Mouse (Mus musculus) kidney, postnatal 0 days (tissue): Measurements from ENCODE around the gene Rhbdf1. TPM values are rescaled to one million over a fixed set of nuclear protein-coding genes. Genes with fewer than 3 reads are reported as not detected.
A peak's percentile ranks its signal among the peaks of the same experiment; 100 is the strongest.

Experiments used
- ATAC-seq: fragments of 200-750 bp; cut with Nextera tagmentation; replicated peaks from 2 replicates; pipeline ENCODE4 v1.8.0; 2017; ENCODE audit warnings: low read depth, moderate number of reproducible peaks, moderate TSS enrichment, moderate library complexity; ENCODE audit not compliant: low FRiP score
- DNase-seq: peaks from one replicate; pipeline ENCODE4 v3.0.0-alpha.2; 2016; ENCODE audit warnings: low spot score
- H3K27ac ChIP-seq: fragments of 300-500 bp; sonication (generic); 2 replicates; pipeline ENCODE4 v1.5.1; 2014; ENCODE audit warnings: mild to moderate bottlenecking
- H3K27me3 ChIP-seq: fragments of 300-500 bp; sonication (generic); 2 replicates; pipeline ENCODE4 v1.6.1; 2014; ENCODE audit warnings: low read length, mixed read lengths; ENCODE audit not compliant: insufficient read depth
- H3K36me3 ChIP-seq: fragments of 300-500 bp; sonication (generic); 2 replicates; pipeline ENCODE4 v1.6.1; 2014; ENCODE audit warnings: low read length, mixed read lengths; ENCODE audit not compliant: insufficient read depth
- H3K4me1 ChIP-seq: fragments of 300-500 bp; sonication (generic); replicated peaks from 2 replicates; pipeline ENCODE4 v1.6.1; 2014; ENCODE audit warnings: antibody characterized with exemption, low read length, mixed read lengths; ENCODE audit not compliant: insufficient read depth
- H3K4me2 ChIP-seq: fragments of 300-500 bp; sonication (generic); 2 replicates; pipeline ENCODE4 v1.6.1; 2014; ENCODE audit warnings: mild to moderate bottlenecking, low read length, moderate library complexity, mixed read lengths
- H3K4me3 ChIP-seq: fragments of 300-500 bp; sonication (generic); replicated peaks from 2 replicates; pipeline ENCODE4 v1.5.1; 2014; ENCODE audit warnings: low read depth, low read length
- H3K9ac ChIP-seq: fragments of 300-500 bp; sonication (generic); 2 replicates; pipeline ENCODE4 v1.6.1; 2014; ENCODE audit warnings: low read depth, low read length
- H3K9me3 ChIP-seq: fragments of 300-500 bp; sonication (generic); replicated peaks from 2 replicates; pipeline ENCODE4 v1.6.1; 2016; ENCODE audit warnings: low read length, inconsistent platforms, mixed read lengths
- CTCF ChIP-seq: IDR thresholded peaks from 2 replicates; pipeline ENCODE4 v1.5.1; 2016; ENCODE audit warnings: antibody characterized with exemption, low read depth, mild to moderate bottlenecking, moderate library complexity
- WGBS: fragments of 180-500 bp; shearing (Covaris S2); extraction: QIAGEN DNeasy Blood & Tissue Kit; methylation state at CpG from one replicate; pipeline ENCODE4 v1.1.7; 2014; 5-methylcytosine and 5-hydroxymethylcytosine counted together
- polyA plus RNA-seq: library from polyadenylated mRNA; unstranded; fragments of >200 nt; fragmentation: Nextera tagmentation; extraction: Ambion mirVana; gene quantifications from 2 replicates; pipeline ENCODE4 v1.2.1, GENCODE M21; 2015

Rhbdf1 gene
- polyA plus RNA-seq: 49.3 and 55.0 TPM in 2 replicates

DNA sequence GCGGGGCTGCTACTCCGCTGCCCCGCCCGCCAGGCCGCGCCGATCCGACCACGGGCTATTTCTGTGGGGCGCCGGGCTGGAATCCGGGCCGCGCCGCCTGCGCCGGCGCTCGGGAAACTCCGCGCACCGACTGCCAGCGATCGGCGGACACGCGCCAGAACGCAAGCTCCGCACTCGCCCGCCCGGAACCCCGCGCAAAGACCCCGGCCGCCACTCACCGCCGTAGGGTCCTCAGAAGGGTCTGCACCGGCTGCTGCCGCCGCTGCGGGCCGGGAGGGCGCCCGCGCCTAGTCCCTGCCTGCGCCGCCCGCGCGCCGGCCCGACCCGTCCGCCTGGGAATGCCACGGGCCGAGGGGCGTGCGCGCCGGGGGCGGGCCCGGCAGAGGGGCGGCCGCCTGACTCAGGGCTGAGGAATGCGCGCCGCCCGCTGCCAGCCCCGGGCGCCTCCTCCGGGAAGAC, at the start of gene Rhbdf1:
Rhbdf1 (minus strand) TSS at position 350 of the 459 bp plus-strand sequence.
- H3K27ac ChIP-seq: peak within 1 kb of the TSS; percentile 95
- ATAC-seq (peak; percentile 59), DNase-seq (peak; percentile 80)
- H3K9me3 ChIP-seq: no peaks in the 10 kb centered on the region
- H3K4me2 ChIP-seq: peak within 1 kb of the TSS; percentile 78
- peaks cover 37% of the 10 kb centered on the region for H3K4me1 ChIP-seq
- under 1% methylated on average over 65 of the region's 72 CpGs for WGBS
- H3K36me3 ChIP-seq: 0 out of 2 replicates have a peak, but pooled peaks cover 4% of the 10 kb centered on the region
- TF ChIP-seq CTCF: no peak
- H3K27me3 ChIP-seq: no peaks in the 10 kb centered on the region
- H3K9ac ChIP-seq: peak within 1 kb of the TSS; percentile 92
- peak within 1 kb of the TSS; percentile 87 for H3K4me3 ChIP-seq

- H3K36me3 ChIP-seq: no peaks in the 10 kb centered on the region
- no peak overlapping the region for H3K9ac ChIP-seq
- H3K27me3 ChIP-seq: no peaks in the 10 kb centered on the region
- H3K9me3 ChIP-seq: no peaks in the 10 kb centered on the region
- peaks cover 1% of the 10 kb centered on the region for H3K4me1 ChIP-seq
- H3K27ac ChIP-seq: no peak overlapping the region
- WGBS: 35% methylated on average over 4 of the region's 4 CpGs
- no peak for TF ChIP-seq CTCF
- H3K4me3 ChIP-seq: no peak overlapping the region
- no peak for ATAC-seq
- H3K4me2 ChIP-seq: no peak overlapping the region
- DNase-seq: no peak
Observed at GRCm38 (mm10) chr11:32271178-32271577, 49.1 kb upstream of the Rhbdf1 start.

DNA sequence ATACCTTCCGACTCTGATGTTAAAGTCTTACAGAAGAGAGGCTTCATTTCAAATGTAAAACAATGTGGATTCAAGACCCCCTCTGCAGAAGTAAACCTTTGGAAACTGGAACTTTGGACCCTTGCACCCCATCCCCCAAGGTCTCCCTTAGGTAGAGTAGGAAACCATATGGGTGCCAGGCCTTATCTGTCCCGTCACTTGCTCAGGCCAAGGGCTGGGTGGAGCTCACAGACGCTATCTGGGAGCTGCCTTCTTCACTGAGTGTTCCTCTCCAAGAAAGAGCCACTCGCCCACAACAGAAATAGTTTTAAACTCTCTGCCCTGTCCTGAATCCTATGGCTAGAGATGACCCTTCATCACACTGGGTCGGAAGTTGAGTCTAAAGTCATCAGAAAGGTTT, 46.9 kb upstream of the Rhbdf1 start:
- DNase-seq (no peak), ATAC-seq (no peak)
- H3K27ac ChIP-seq: no peak overlapping the region
- no peaks in the 10 kb centered on the region for H3K36me3 ChIP-seq
- no peak overlapping the region for H3K4me3 ChIP-seq
- TF ChIP-seq CTCF: no peak
- peaks cover 6% of the 10 kb centered on the region for H3K4me1 ChIP-seq
- H3K4me2 ChIP-seq: no peak overlapping the region
- H3K27me3 ChIP-seq: no peaks in the 10 kb centered on the region
- 90% methylated on average over 5 of the region's 5 CpGs for WGBS
- no peak overlapping the region for H3K9ac ChIP-seq
- no peaks in the 10 kb centered on the region for H3K9me3 ChIP-seq

- peak overlapping the region; percentile 76 for H3K4me2 ChIP-seq
- DNase-seq: peak; percentile 31
- H3K4me3 ChIP-seq: peak overlapping the region; percentile 73
- peak overlapping the region; percentile 45 for H3K9ac ChIP-seq
- H3K4me1 ChIP-seq: peaks cover 6% of the 10 kb centered on the region
- no peak for TF ChIP-seq CTCF
- ATAC-seq: peak; percentile 17; the same call in 1 of the 2 replicates
- H3K9me3 ChIP-seq: no peaks in the 10 kb centered on the region
- H3K36me3 ChIP-seq: no peaks in the 10 kb centered on the region
- 15% methylated on average over 5 of the region's 5 CpGs for WGBS
- H3K27ac ChIP-seq: peak overlapping the region; percentile 96
- H3K27me3 ChIP-seq: no peaks in the 10 kb centered on the region
Observed at GRCm38 (mm10) chr11:32267964-32268363, 45.9 kb upstream of the Rhbdf1 start.

DNA sequence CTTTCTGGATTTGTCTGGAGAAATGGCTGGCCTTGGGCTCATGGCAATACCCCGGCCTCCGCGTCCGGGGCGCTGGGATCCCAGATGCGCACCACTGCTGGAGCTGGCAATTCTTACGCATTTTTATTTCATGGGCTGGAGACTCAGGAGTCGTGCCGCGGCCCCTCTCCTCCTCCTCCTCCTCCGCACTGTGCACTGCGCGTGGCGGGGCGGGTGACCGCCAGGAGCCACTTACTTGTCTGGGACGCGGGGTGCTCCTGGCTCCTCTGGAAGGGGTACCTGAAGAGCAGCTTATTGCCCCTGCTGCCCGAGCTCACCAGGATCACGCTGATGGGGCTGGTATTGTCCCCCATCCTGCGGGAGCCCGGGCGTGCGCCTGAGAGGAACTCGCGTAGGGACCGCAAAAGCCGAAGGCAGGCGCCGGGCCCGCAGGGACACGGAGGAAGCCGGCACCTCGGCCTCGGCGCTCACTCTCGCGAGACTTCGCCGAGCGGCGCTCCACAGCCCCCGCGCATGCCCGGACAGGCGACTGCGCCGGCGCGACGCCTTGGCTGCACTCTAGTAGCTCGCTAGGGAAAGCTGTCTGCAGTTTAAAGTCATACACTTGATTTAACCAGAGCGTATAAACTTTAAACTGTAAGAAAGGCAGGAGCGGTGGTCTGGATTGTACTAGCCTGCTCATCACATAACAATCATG, 45.2 kb upstream of the Rhbdf1 start, which contains the start of gene Nprl3:
Nprl3 (minus strand) TSS at position 520 of the 697 bp plus-strand sequence.
- peaks cover 6% of the 10 kb centered on the region for H3K4me1 ChIP-seq
- H3K27me3 ChIP-seq: no peaks in the 10 kb centered on the region
- no peaks in the 10 kb centered on the region for H3K9me3 ChIP-seq
- DNase-seq (peak; percentile 96), ATAC-seq (peak; percentile 99)
- peak within 1 kb of the TSS; percentile 96 for H3K27ac ChIP-seq
- H3K36me3 ChIP-seq: no peaks in the 10 kb centered on the region
- peak within 1 kb of the TSS; percentile 73 for H3K4me3 ChIP-seq
- no peak for TF ChIP-seq CTCF
- H3K4me2 ChIP-seq: peak within 1 kb of the TSS; percentile 76
- H3K9ac ChIP-seq: peak within 1 kb of the TSS; percentile 97
- WGBS: under 1% methylated on average over 52 of the region's 54 CpGs

DNA sequence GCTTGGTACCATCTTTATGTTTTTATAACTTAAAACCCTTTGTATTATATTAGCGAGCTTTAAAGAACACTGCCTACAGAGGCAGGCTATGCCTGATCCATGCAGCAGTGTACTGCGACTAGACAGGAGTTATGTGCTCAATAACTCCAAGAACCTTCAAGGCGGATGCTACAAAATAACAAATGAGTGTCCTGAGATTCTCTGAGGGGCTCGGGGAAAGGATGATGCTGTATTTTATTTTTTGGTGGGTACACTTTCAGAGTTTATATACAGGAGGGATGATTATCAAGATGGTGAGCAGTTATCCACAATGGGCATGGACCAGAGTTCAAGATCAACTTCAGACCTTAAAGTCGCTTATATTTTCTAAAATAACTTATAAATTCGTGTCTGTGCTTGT, 44.7 kb upstream of the Rhbdf1 start:
- Histone ChIP-seq H3K36me3 (no peaks in the 10 kb centered on the region), H3K27me3 (no peaks in the 10 kb centered on the region), H3K4me1 (peaks cover 6% of the 10 kb centered on the region), H3K9ac (peak overlapping the region; percentile 97), H3K4me3 (peak overlapping the region; percentile 73), H3K27ac (peak overlapping the region; percentile 96), H3K9me3 (no peaks in the 10 kb centered on the region), H3K4me2 (peak overlapping the region; percentile 76)
- no peak for ATAC-seq
- WGBS: 17% methylated on average over 6 of the region's 6 CpGs
- peak; percentile 33 for DNase-seq
- TF ChIP-seq CTCF: no peak
